Mouse (Mus musculus): ENCODE data around the gene Wipf2.

GRCm38 (mm10) chr11:98950484-98950883, 87.0 kb downstream of the Wipf2 start:
- TF ChIP-seq ZKSCAN1 (IDR thresholded peaks at IDR 0.05; ENCODE audit: low read depth, low read length) (no peak), USF1 (IDR thresholded peaks at IDR 0.05; ENCODE audit: low read depth, low read length) (no peak), ELF1 (IDR thresholded peaks at IDR 0.05; ENCODE audit: low read depth, low read length) (no peak), EP300 (IDR thresholded peaks at IDR 0.05; ENCODE audit: low read depth in 1 of 2, low read length in 2 of 2) (no peak), CTCF (IDR thresholded peaks at IDR 0.05 in 2 of 3, conservative IDR thresholded peaks at IDR 0.05 in 1 of 3; ENCODE audit: control insufficient read depth in 1 of 3, insufficient read depth in 1 of 3, low read depth in 2 of 3, low read length in 3 of 3, poor library complexity in 1 of 3, severe bottlenecking in 1 of 3) (no peak), GATA1 (IDR thresholded peaks at IDR 0.05; ENCODE audit: low read depth, low read length) (no peak), MAX (IDR thresholded peaks at IDR 0.05; ENCODE audit: low read length) (no peak)

All from MEL (cell line).